Mouse (Mus musculus): Measurements from ENCODE around the gene Apof. TPM values are rescaled to one million over a fixed set of nuclear protein-coding genes. Genes with fewer than 3 reads are reported as not detected.
A peak's percentile ranks its signal among the peaks of the same experiment; 100 is the strongest.
"Not testable (repeated sequence)": the region's sequence is repeated elsewhere in the genome, so short reads cannot be mapped to it uniquely, and the experiment has no call there.

Gene Apof
- polyA plus RNA-seq, 1 experiment, result not detected

DNA sequence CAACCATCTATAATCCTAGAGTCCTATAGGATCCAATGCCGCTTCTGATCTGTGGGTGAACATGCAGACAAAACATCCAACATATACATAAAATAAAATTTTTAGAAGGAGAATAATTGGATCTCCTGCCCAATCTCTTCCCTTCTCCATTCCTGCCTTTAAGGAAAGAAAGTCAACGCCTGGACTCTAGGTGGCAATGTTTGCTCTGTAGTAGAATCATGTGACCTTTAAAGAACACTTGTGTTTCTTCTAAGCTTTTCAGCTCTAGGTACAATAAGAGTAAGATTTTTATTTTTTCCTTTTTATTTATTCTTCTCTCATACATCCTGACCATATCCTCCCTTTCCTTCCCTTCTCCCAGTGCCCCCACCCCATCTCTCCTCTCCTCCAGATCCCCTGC is 3.4 kb downstream of the Apof start:
- no peaks in the 10 kb centered on the region for H3K79me2 ChIP-seq (ENCODE audit: control insufficient read depth, insufficient read depth)
- H3K36me3 ChIP-seq (ENCODE audit: control insufficient read depth, insufficient read depth), result no peaks in the 10 kb centered on the region
- peak; percentile 23 for TF ChIP-seq USF1 (IDR thresholded peaks at IDR 0.05; ENCODE audit: low read depth)
- no peak for TF ChIP-seq MAX (IDR thresholded peaks at IDR 0.05)
- no peak overlapping the region for H3ac ChIP-seq (ENCODE audit: control insufficient read depth, insufficient read length, low read depth)
- no peaks in the 10 kb centered on the region for H3K27me3 ChIP-seq (ENCODE audit: control insufficient read depth, insufficient read depth, insufficient read length)
- H3K79me3 ChIP-seq (ENCODE audit: low read depth), result no peaks in the 10 kb centered on the region
- H3K4me3 ChIP-seq (ENCODE audit: insufficient read depth, poor library complexity, severe bottlenecking), result no peak overlapping the region

DNA sequence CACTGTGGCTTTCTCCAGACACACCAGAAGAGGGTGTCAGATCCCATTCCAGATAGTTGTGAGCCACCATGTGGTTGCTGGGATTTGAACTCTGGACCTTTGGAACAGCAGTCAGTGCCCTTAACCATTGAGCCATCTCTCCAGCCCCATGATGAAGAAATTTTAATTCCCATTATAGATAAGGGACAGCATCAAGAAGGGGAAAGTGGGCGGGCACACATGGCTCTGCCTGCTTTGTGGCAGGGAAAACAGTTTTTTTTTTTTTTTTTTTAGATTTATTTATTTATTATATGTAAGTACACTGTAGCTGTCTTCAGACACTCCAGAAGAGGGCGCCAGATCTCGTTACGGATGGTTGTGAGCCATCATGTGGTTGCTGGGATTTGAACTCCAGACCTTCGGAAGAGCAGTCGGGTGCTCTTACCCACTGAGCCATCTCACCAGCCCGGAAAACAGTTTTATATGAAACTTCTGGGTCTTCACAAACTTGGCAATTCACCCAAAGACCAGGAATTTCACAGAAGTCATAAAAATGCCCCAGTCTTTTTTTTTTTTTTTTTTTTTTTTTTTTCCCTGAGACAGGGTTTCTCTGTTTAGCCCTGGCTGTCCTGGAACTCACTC is 4.5 kb downstream of the Apof start:
- H3K27me3 ChIP-seq (ENCODE audit: control insufficient read depth, insufficient read depth, insufficient read length); H3K36me3 ChIP-seq (ENCODE audit: control insufficient read depth, insufficient read depth); H3K79me2 ChIP-seq (ENCODE audit: control insufficient read depth, insufficient read depth); H3ac ChIP-seq (ENCODE audit: control insufficient read depth, insufficient read length, low read depth); H3K4me3 ChIP-seq (ENCODE audit: insufficient read depth, poor library complexity, severe bottlenecking); H3K79me3 ChIP-seq (ENCODE audit: low read depth): not testable (repeated sequence)

DNA sequence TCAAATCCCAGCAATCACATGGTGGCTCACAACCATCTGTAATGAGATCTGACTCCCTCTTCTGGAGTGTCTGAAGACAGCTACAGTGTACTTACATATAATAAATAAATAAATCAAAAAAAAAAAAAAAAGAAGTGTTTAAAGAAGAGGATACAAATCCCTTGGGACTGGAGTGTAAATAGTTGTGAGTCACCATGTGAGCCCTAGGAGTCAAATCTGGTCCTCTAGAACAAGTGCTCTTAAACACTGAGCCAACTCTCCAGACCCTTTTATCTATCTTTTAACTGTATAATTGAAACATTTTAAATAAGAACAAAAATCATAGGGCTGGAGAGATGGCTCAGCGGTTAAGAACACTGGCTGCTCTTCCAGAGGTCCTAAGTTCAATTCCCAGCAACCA is 6.9 kb downstream of the Apof start:
- H3K4me3 ChIP-seq (ENCODE audit: insufficient read depth, poor library complexity, severe bottlenecking); H3K36me3 ChIP-seq (ENCODE audit: control insufficient read depth, insufficient read depth); H3K79me3 ChIP-seq (ENCODE audit: low read depth); H3K79me2 ChIP-seq (ENCODE audit: control insufficient read depth, insufficient read depth); H3K27me3 ChIP-seq (ENCODE audit: control insufficient read depth, insufficient read depth, insufficient read length); H3ac ChIP-seq (ENCODE audit: control insufficient read depth, insufficient read length, low read depth): not testable (repeated sequence)

DNA sequence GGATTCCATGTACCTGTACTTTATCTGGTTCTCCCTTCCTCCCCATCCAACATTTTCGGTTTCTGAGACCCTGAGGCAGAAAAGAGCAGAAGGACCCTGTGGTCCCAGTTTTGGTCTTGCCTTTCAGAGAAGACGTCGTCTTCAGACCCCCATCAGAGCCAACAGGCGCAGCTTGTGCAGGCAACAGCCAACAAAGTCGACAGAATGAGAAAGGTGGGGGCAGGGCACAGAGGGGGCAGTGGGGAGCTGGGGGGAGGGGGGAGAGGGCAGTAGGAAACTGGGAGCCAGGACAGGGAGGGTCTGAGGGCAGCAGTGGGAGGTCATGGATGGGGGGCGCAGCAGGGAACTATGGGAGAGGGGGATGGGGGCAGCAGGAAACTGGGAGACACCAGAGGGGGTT is 9.7 kb downstream of the Apof start:
- Histone ChIP-seq H3K27me3 (ENCODE audit: control insufficient read depth, insufficient read depth, insufficient read length) (no peaks in the 10 kb centered on the region), H3K36me3 (ENCODE audit: control insufficient read depth, insufficient read depth) (peaks cover 12% of the 10 kb centered on the region), H3K4me3 (ENCODE audit: insufficient read depth, poor library complexity, severe bottlenecking) (no peak overlapping the region), H3ac (ENCODE audit: control insufficient read depth, insufficient read length, low read depth) (no peak overlapping the region), H3K79me3 (ENCODE audit: low read depth) (no peaks in the 10 kb centered on the region), H3K79me2 (ENCODE audit: control insufficient read depth, insufficient read depth) (no peaks in the 10 kb centered on the region)
- TF ChIP-seq MYOD1 (IDR thresholded peaks at IDR 0.05; ENCODE audit: control insufficient read depth, insufficient read length, low read depth) (no peak), CTCF (IDR thresholded peaks at IDR 0.05; ENCODE audit: control insufficient read depth, insufficient read depth, insufficient read length) (no peak), MAX (IDR thresholded peaks at IDR 0.05) (no peak), FOSL1 (IDR thresholded peaks at IDR 0.05; ENCODE audit: insufficient read depth, low read length, poor library complexity, severe bottlenecking) (no peak), CEBPB (IDR thresholded peaks at IDR 0.05; ENCODE audit: low read depth) (no peak), MYOG (IDR thresholded peaks at IDR 0.05; ENCODE audit: control insufficient read depth, extremely low read depth, insufficient read length) (no peak), USF1 (IDR thresholded peaks at IDR 0.05; ENCODE audit: low read depth) (no peak)

DNA sequence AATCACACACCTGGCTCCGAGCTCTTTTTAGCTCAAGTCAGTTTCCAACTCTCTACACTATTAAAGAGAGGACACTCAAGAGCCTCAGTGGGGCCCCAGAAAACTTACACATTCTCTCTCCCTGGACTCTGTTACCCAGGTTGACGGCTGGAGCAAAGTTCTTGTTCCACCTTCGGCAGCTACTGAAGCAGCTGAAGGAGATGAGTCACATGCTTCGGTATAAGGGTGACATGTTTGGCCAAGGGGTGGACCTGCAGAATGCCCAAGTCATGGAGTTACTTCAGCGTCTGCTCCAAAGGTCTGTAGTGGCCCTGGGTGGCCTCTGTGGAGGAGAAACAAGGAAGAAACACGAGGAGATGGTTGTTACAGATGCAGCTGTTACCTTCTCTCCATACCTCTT is 12.5 kb downstream of the Apof start:
- Histone ChIP-seq H3ac (ENCODE audit: control insufficient read depth, insufficient read length, low read depth) (no peak overlapping the region), H3K27me3 (ENCODE audit: control insufficient read depth, insufficient read depth, insufficient read length) (no peaks in the 10 kb centered on the region), H3K4me3 (ENCODE audit: insufficient read depth, poor library complexity, severe bottlenecking) (no peak overlapping the region), H3K79me2 (ENCODE audit: control insufficient read depth, insufficient read depth) (no peaks in the 10 kb centered on the region), H3K36me3 (ENCODE audit: control insufficient read depth, insufficient read depth) (peaks cover 21% of the 10 kb centered on the region), H3K79me3 (ENCODE audit: low read depth) (no peaks in the 10 kb centered on the region)
- no peak for TF ChIP-seq MYOD1 (IDR thresholded peaks at IDR 0.05; ENCODE audit: control insufficient read depth, insufficient read length, low read depth)
- no peak for TF ChIP-seq MAX (IDR thresholded peaks at IDR 0.05)
- TF ChIP-seq USF1 (IDR thresholded peaks at IDR 0.05; ENCODE audit: low read depth), result no peak
- TF ChIP-seq CTCF (IDR thresholded peaks at IDR 0.05; ENCODE audit: control insufficient read depth, insufficient read depth, insufficient read length), result no peak
- TF ChIP-seq FOSL1 (IDR thresholded peaks at IDR 0.05; ENCODE audit: insufficient read depth, low read length, poor library complexity, severe bottlenecking), result no peak

DNA sequence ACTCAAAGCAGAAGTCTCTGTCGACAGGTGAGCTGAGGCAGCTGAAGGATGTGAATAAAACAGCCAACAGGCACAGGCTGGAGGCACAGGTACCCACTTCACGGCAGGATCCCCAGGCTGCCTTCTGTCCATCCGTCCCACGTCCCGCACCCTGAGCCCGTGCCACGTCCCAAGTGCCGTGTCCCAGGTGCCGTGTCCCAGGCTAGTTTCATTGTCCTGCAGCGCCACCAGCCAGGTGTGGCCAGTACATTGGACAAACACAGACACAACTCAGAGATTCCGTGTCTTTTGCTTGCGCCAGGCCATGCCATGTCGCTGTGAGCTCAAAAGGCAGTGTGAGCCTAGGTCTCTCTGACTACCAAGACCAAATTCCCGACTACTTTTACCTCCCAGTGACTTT is 13.2 kb downstream of the Apof start:
- Histone ChIP-seq H3K36me3 (ENCODE audit: control insufficient read depth, insufficient read depth) (peaks cover 26% of the 10 kb centered on the region), H3K4me3 (ENCODE audit: insufficient read depth, poor library complexity, severe bottlenecking) (no peak overlapping the region), H3K79me2 (ENCODE audit: control insufficient read depth, insufficient read depth) (no peaks in the 10 kb centered on the region), H3K79me3 (ENCODE audit: low read depth) (no peaks in the 10 kb centered on the region), H3K27me3 (ENCODE audit: control insufficient read depth, insufficient read depth, insufficient read length) (no peaks in the 10 kb centered on the region), H3ac (ENCODE audit: control insufficient read depth, insufficient read length, low read depth) (no peak overlapping the region)
- no peak for TF ChIP-seq FOSL1 (IDR thresholded peaks at IDR 0.05; ENCODE audit: insufficient read depth, low read length, poor library complexity, severe bottlenecking)
- TF ChIP-seq MAX (IDR thresholded peaks at IDR 0.05), result no peak
- no peak for TF ChIP-seq MYOG (IDR thresholded peaks at IDR 0.05; ENCODE audit: control insufficient read depth, extremely low read depth, insufficient read length)
- no peak for TF ChIP-seq USF1 (IDR thresholded peaks at IDR 0.05; ENCODE audit: low read depth)
- no peak for TF ChIP-seq CEBPB (IDR thresholded peaks at IDR 0.05; ENCODE audit: low read depth)
- no peak for TF ChIP-seq MYOD1 (IDR thresholded peaks at IDR 0.05; ENCODE audit: control insufficient read depth, insufficient read length, low read depth)
- TF ChIP-seq CTCF (IDR thresholded peaks at IDR 0.05; ENCODE audit: control insufficient read depth, insufficient read depth, insufficient read length), result no peak
